Mouse (Mus musculus) embryonic fibroblast, embryonic 13.5 days (primary cell): ENCODE measurements around the gene Pate3.

ENCODE experiments used
- CTCF ChIP-seq: IDR thresholded peaks from 2 replicates; pipeline ENCODE4 v1.5.1; 2011; ENCODE audit warnings: mild to moderate bottlenecking, control low read depth, low read length, moderate library complexity, borderline replicate concordance; ENCODE audit not compliant: insufficient read depth
- POLR2A ChIP-seq: IDR thresholded peaks from 2 replicates; pipeline ENCODE4 v1.6.1; 2011; ENCODE audit warnings: low read depth, mild to moderate bottlenecking, control low read depth, low read length, moderate library complexity

DNA sequence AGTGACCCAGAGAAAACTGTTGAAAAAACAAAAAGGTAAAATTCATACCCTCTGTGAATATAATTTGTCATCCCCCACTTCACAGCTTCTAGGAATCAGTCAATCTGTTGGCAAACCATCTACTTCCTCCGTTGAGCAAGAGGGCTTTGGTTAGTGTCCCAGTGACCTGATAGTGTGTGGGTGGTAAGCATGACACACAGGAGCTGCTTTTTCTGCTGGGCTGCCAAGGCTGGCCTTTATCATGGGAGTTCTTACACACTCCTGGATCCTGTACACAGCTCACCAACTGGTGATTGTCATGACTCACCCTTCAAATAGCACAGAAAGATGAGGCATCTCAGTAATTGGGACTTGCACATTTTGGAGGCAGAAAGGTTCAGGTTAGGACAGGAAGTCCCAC lies 39.0 kb upstream of the Pate3 start, which contains the start of gene Pate1:
- no peak for TF ChIP-seq POLR2A
- TF ChIP-seq CTCF = no peak
